Mouse (Mus musculus): ENCODE data around the gene Ugt2a1.
"Not testable (repeated sequence)": the region's sequence is repeated elsewhere in the genome, so short reads cannot be mapped to it uniquely, and the experiment has no call there.

DNA sequence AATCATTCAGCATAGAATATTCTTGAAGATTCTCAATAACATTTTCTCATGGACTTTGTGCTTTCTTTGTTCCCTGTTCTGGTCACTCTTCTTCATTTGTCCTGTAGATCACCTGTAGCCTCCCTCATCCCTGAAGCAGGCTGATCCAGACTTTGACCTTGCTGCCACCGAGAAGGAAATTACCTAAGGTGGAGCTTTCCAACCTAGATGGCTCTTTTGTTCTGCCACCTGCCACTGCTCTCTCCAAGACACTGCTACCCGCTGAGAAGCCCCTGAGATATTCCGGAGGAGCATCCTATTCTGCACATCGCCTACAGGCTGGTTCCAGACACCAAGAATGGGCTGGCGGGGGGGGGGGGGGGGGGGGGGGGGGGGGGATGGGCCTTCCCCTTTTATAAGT is 38.2 kb downstream of the Ugt2a1 start:
- TF ChIP-seq POLR2A (IDR thresholded peaks at IDR 0.05; ENCODE audit: borderline replicate concordance, control insufficient read depth, low read depth, low read length); CTCF (IDR thresholded peaks at IDR 0.05; ENCODE audit: control insufficient read depth, insufficient read depth, low read length): not testable (repeated sequence)
